Mouse (Mus musculus): ENCODE data around the gene B9d1. TPM values are rescaled to one million over a fixed set of nuclear protein-coding genes. Genes with fewer than 3 reads are reported as not detected.

The B9d1 gene
- polyA plus RNA-seq, 1 experiment from 2014 or later, result 43.7 TPM

Other genes with a start within 250 kb of the B9d1 start
- 47.5 and 53.0 TPM in 2 replicates for gene Aldh3a2, start 237.7 kb upstream of the B9d1 start, polyA plus RNA-seq (2014; fragmentation: Nextera tagmentation; extraction: Ambion mirVana)
- gene Slc47a2, start 162.3 kb upstream of the B9d1 start, polyA plus RNA-seq (2014; fragmentation: Nextera tagmentation; extraction: Ambion mirVana), result not detected in 2 replicates
- gene Slc47a1, start 126.8 kb upstream of the B9d1 start, polyA plus RNA-seq (2014; fragmentation: Nextera tagmentation; extraction: Ambion mirVana), result 0.20 and 0.34 TPM in 2 replicates
- 1.4 and 1.6 TPM in 2 replicates for gene Rnf112, start 51.0 kb upstream of the B9d1 start, polyA plus RNA-seq (2014; fragmentation: Nextera tagmentation; extraction: Ambion mirVana)
- gene Mfap4, start 19.7 kb upstream of the B9d1 start, polyA plus RNA-seq (2014; fragmentation: Nextera tagmentation; extraction: Ambion mirVana), result 367 and 408 TPM in 2 replicates
- 47.4 and 47.7 TPM in 2 replicates for gene Mapk7, start 10.7 kb upstream of the B9d1 start, polyA plus RNA-seq (2014; fragmentation: Nextera tagmentation; extraction: Ambion mirVana)
- 28.7 and 32.6 TPM in 2 replicates for gene Epn2, start 74.5 kb downstream of the B9d1 start, polyA plus RNA-seq (2014; fragmentation: Nextera tagmentation; extraction: Ambion mirVana)
- 4.8 and 7.1 TPM in 2 replicates for gene Grap, start 148.1 kb downstream of the B9d1 start, polyA plus RNA-seq (2014; fragmentation: Nextera tagmentation; extraction: Ambion mirVana)
- gene Fam83g, start 178.9 kb downstream of the B9d1 start, polyA plus RNA-seq (2014; fragmentation: Nextera tagmentation; extraction: Ambion mirVana), result 3.2 and 3.4 TPM in 2 replicates
- not detected in 2 replicates for gene Slc5a10, start 215.7 kb downstream of the B9d1 start, polyA plus RNA-seq (2014; fragmentation: Nextera tagmentation; extraction: Ambion mirVana)

Measured in stomach, embryonic 14.5 days (tissue).